In the genomic region with DNA sequence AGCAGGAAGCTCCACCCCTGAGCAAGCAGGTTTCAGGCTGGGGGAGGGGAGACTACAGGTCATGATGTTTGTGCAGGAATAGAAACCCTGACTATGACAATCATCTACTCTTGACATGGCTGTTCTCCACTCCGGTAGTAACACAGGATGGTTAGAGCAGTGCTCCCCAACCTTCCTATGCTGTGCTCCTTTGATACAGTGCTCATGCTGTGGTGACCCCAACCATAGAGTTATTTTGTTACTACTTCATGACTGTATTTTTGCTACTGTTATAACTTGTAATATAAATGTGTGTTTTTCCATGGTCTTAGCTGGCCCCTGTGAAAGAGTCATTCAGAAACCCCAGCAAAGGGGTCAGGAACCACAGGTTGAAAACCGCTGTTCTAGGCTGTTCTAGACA, we compare ENCODE assay signal across 27 mouse cellular contexts.
"Had no signal": no experiment of that assay in that cellular context is flagged by ENCODE, and none has a peak within 500 bp of the region (broad histone marks: within the 10 kb centered on the region; RNA-seq: fewer than 3 reads in every experiment).

No protein-coding gene starts in this region.

- H3K4me1 ChIP-seq: hindbrain, embryonic 10.5 days; hindbrain, embryonic 12.5 days; limb, embryonic 10.5 days; limb, embryonic 12.5 days had no signal

- H3K36me3 ChIP-seq: heart, embryonic 13.5 days; heart, embryonic 15.5 days; hindbrain, embryonic 10.5 days; hindbrain, embryonic 12.5 days; kidney, embryonic 15.5 days; limb, embryonic 10.5 days; limb, embryonic 12.5 days; liver, embryonic 13.5 days; liver, embryonic 15.5 days had no signal

- H3K9ac ChIP-seq: heart, embryonic 13.5 days; heart, embryonic 15.5 days; hindbrain, embryonic 12.5 days; hindbrain, embryonic 14.5 days; kidney, embryonic 15.5 days; limb, embryonic 12.5 days; liver, embryonic 13.5 days; liver, embryonic 15.5 days; liver, postnatal 0 days had no signal

- DNase-seq: gastrocnemius, adult 2 months; gastrocnemius, postnatal 10 days; gastrocnemius, postnatal 25 days; heart, adult 2 months; heart, postnatal 4 days; kidney, adult 11 months; kidney, adult 2 months; kidney, adult 9 months; kidney, postnatal 14 days; kidney, postnatal 36 days; layer of hippocampus, adult 9-11 months; layer of hippocampus, postnatal 36 days; liver; liver, embryonic 13.5 days; liver, postnatal 0 days had no signal

- H3K27me3 ChIP-seq: heart, embryonic 13.5 days; heart, embryonic 15.5 days; hindbrain, embryonic 12.5 days; kidney, embryonic 15.5 days; limb, embryonic 12.5 days; liver, embryonic 13.5 days; liver, embryonic 15.5 days had no signal

- H3K27ac ChIP-seq: gastrocnemius, adult 2 months; heart, adult 2 months; heart, embryonic 13.5 days; heart, embryonic 15.5 days; hindbrain, embryonic 10.5 days; hindbrain, embryonic 12.5 days; hindbrain, embryonic 14.5 days; kidney, embryonic 15.5 days; kidney, postnatal 0 days; limb, embryonic 10.5 days; limb, embryonic 12.5 days; liver, embryonic 13.5 days; liver, embryonic 15.5 days had no signal

- H3K4me3 ChIP-seq: gastrocnemius, adult 2 months; heart, adult 2 months; heart, embryonic 13.5 days; heart, embryonic 15.5 days; hindbrain, embryonic 10.5 days; hindbrain, embryonic 12.5 days; kidney, embryonic 15.5 days; limb, embryonic 10.5 days; limb, embryonic 12.5 days; liver, embryonic 13.5 days; liver, embryonic 15.5 days had no signal

- H3K9me3 ChIP-seq: heart, embryonic 13.5 days; heart, embryonic 15.5 days; hindbrain, embryonic 10.5 days; hindbrain, embryonic 12.5 days; kidney, embryonic 15.5 days; limb, embryonic 10.5 days; limb, embryonic 12.5 days; liver, embryonic 13.5 days; liver, embryonic 15.5 days had no signal

- H3K4me2 ChIP-seq: heart, embryonic 11.5 days; heart, embryonic 13.5 days; heart, embryonic 15.5 days; hindbrain, embryonic 12.5 days; hindbrain, embryonic 14.5 days; kidney, embryonic 15.5 days; limb, embryonic 12.5 days; liver, embryonic 11.5 days; liver, embryonic 13.5 days; liver, embryonic 15.5 days had no signal
